Mouse (Mus musculus): ENCODE results near the gene Ssbp4.

DNA sequence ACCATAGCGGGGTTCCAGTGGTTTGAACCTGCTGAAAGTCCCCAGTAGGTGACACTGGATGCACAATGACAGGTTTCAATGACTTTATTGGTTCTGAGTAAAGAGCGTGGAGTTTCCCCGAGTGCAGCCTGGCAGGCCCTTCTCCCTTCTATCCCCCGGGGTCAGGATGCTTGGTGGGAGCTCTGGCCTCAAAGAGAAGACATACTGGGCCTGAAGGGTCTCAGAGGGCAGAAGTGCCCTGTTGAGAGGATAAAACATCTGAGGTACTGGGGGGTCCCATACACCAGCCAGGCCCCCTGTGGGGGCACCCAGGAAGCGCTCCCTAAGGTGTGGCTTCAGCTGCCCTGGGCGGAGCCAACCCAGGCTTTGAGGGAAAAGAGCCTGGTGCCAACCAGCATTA lies 37.7 kb upstream of the Ssbp4 start:
- no peak for TF ChIP-seq POLR2A (IDR thresholded peaks at IDR 0.05; ENCODE audit: low read depth, low read length)
- no peak for TF ChIP-seq CTCF (IDR thresholded peaks at IDR 0.05; ENCODE audit: borderline replicate concordance, insufficient read depth, low read length)
